Mouse (Mus musculus): ENCODE results near the gene Itpkb.

Gene Itpkb

GRCm38 (mm10) chr1:180460721-180461120 lies 130.4 kb downstream of the Itpkb start:
- no peak for DNase-seq (ENCODE audit: low read depth, low spot score)

DNA sequence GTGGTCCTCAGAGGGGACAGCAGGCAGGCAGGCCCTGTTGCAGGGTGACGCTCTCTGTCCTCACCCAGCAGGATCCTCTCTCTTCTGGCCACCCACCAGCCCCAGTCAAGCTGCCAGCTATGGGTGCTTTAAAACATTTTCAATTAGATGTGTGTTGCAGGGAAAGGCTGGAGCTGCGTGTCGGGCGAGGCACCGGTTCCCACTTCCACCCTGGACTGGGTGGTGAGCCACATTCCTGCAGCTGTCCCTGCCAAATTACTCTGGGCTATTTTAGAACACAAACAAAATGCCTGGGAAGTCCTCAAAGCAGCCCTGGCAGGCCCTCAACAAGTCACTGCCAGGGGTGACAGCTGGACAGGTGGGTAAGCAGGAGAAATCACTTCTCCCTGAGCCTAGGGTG lies 132.1 kb downstream of the Itpkb start:
- DNase-seq (ENCODE audit: low read depth, low spot score) = no peak

GRCm38 (mm10) chr1:180462983-180463475 lies 132.7 kb downstream of the Itpkb start:
- DNase-seq (ENCODE audit: low read depth, low spot score) = no peak

GRCm38 (mm10) chr1:180464357-180464756 lies 134.1 kb downstream of the Itpkb start:
- DNase-seq (ENCODE audit: low read depth, low spot score) = no peak

- no peak for DNase-seq (ENCODE audit: low read depth, low spot score)
Measured at GRCm38 (mm10) chr1:180465620-180466019, 135.3 kb downstream of the Itpkb start.

DNA sequence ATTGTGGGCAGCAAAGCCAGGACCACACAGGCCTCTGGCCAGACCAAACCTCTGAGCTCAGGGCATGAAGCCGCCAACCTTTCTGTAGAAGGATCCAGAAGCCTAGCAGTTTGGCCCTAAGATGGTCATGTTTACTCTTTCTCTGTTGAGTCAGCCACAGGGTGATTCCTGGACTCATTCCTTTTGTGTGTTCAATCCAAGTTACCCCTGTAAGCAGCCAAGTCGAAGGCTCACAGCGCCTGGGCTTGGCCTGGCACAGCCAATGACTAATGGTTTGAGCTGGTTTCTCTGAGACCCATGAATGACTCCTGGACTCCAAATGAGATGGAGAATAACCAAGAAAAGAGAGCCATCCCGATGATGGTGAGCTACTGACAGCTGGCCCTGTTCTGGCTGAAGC lies 137.7 kb downstream of the Itpkb start:
- DNase-seq (ENCODE audit: low read depth, low spot score) = no peak

DNA sequence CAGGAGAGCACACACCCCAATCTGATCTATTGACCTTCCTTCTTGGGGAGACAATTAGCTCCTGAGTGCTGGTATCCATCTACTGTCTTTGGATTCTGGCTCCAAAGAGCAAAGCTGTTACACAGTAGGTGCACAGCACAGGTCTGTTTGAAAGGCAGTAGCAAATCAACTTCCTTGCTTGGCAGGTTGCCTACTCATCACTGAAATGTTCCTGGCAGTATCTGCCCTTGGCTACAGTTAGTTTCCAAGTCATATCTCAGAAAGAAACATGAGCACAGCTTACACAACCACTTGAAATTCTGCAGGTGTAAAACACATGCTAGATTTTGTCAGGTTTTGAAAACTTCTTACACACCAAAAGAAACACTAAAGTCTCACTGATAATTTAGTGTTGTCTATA lies 143.3 kb downstream of the Itpkb start:
- no peak for DNase-seq (ENCODE audit: low read depth, low spot score)

All from mesoderm, embryonic 11.5 days (tissue).